Mouse (Mus musculus): ENCODE results near the gene Snph. TPM values are rescaled to one million over a fixed set of nuclear protein-coding genes. Genes with fewer than 3 reads are reported as not detected.
"Not testable (repeated sequence)": the region's sequence is repeated elsewhere in the genome, so short reads cannot be mapped to it uniquely, and the experiment has no call there.

Snph gene
- total RNA-seq, 2 experiments from 2014 or later: 401 to 415 TPM

- no peak for TF ChIP-seq CTCF (conservative IDR thresholded peaks at IDR 0.05)
- peak in 1 of 2 experiments; percentile 0 for DNase-seq (ENCODE audit: low spot score in 2 of 2)
- peak overlapping the region; percentile 98 for H3K4me3 ChIP-seq
- H3K27ac ChIP-seq: peak overlapping the region; percentile 100
These were observed 4.4 kb downstream of the Snph start for GRCm38 (mm10) chr2:151628011-151628410.

DNA sequence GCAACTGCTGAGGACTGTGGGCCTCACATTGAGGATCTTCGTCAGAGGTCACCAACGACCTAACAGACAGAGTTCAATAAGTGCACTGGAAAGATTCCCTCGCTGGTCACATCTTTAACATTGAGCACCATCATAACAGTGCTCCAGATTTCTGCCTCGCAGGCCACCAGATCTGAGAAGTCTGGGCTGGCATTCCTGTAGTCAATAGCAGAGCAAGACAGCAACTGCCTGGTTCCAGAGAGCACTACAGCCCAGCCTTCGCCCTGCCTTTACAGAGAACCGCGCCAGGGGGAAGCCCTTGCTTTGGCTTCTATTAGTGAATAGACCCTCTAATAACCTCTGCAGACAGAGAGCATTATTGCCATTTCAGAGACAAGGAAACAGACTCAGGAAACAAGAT is 6.1 kb downstream of the Snph start:
- H3K4me3 ChIP-seq: no peak overlapping the region
- TF ChIP-seq CTCF (conservative IDR thresholded peaks at IDR 0.05): no peak
- H3K27ac ChIP-seq: peak overlapping the region; percentile 14; the same call in 1 of the 2 replicates
- DNase-seq (ENCODE audit: low spot score in 2 of 2): no peak

- H3K27ac ChIP-seq: peak overlapping the region; percentile 39; the same call in 1 of the 2 replicates
- no peak for TF ChIP-seq CTCF (conservative IDR thresholded peaks at IDR 0.05)
- no peak overlapping the region for H3K4me3 ChIP-seq
- DNase-seq (ENCODE audit: low spot score in 2 of 2): peak in 1 of 2 experiments; percentile 0
These were observed 8.6 kb downstream of the Snph start for GRCm38 (mm10) chr2:151623776-151624175.

GRCm38 (mm10) chr2:151616551-151617329 is 15.7 kb downstream of the Snph start:
- Histone ChIP-seq H3K27ac (peak overlapping the region; percentile 95), H3K4me3 (no peak overlapping the region)
- no peak for TF ChIP-seq CTCF (conservative IDR thresholded peaks at IDR 0.05)
- DNase-seq (ENCODE audit: low spot score in 2 of 2): peak in 1 of 2 experiments; percentile 68

- peak overlapping the region; percentile 95 for H3K27ac ChIP-seq
- H3K4me3 ChIP-seq: not testable (repeated sequence)
- peak in 1 of 2 experiments; percentile 81 for DNase-seq (ENCODE audit: low spot score in 2 of 2)
These were observed 16.6 kb downstream of the Snph start for GRCm38 (mm10) chr2:151615779-151616178.

DNA sequence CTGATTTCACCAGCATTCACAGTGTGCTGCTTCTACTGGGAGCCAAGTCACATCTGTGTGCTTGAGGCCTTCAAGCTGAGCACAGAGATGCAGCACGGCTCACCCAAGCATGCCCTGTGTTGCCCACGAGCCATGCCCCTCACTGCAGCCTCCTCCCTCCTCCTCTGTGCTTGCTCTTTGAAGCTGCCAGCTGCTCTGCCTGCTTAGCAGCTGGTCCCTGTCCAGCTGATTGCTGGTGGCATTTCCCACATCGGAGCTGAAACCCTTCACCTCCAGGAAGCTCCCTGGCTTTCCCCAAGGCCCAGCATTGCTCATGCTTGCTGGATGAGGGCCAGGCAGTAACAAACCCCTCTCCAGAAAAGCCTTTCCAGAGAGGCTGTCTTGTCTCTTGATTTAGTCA is 22.4 kb downstream of the Snph start:
- DNase-seq (ENCODE audit: low spot score in 2 of 2): no peak
- no peak for TF ChIP-seq CTCF (conservative IDR thresholded peaks at IDR 0.05)
- Histone ChIP-seq H3K4me3 (no peak overlapping the region), H3K27ac (peak overlapping the region; percentile 95)

DNA sequence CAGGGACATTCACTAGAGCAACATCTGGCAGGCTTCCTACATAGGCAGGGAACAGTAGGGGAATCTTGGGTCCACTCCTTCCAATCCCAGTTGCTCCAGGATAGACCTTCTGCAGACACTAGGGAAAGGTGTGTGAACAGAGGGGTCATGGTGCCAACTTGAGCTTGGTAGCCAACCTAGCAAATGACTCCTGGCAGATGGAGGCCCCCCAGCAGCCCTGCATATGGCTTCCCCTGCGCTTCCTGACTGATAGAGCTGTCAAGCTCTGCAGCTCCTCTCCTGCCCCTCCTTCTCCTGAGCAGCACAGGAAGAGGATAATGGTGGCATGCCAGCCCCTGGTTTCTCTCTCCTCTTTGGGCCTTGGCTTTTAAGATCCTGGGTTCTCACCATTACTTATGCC is 24.0 kb downstream of the Snph start:
- H3K27ac ChIP-seq: peak overlapping the region; percentile 95
- no peak overlapping the region for H3K4me3 ChIP-seq
- no peak for TF ChIP-seq CTCF (conservative IDR thresholded peaks at IDR 0.05)
- no peak for DNase-seq (ENCODE audit: low spot score in 2 of 2)

- H3K4me3 ChIP-seq: peak overlapping the region; percentile 17; the same call in 1 of the 2 replicates
- TF ChIP-seq CTCF (conservative IDR thresholded peaks at IDR 0.05): no peak
- peak overlapping the region; percentile 95 for H3K27ac ChIP-seq
- DNase-seq (ENCODE audit: low spot score in 2 of 2): peak; percentile 72 to 86
These were observed 26.9 kb downstream of the Snph start for GRCm38 (mm10) chr2:151605437-151605987.

- Histone ChIP-seq H3K27ac (peak overlapping the region; percentile 95), H3K4me3 (no peak overlapping the region)
- DNase-seq (ENCODE audit: low spot score in 2 of 2): peak in 1 of 2 experiments; percentile 74
- no peak for TF ChIP-seq CTCF (conservative IDR thresholded peaks at IDR 0.05)
These were observed 28.8 kb downstream of the Snph start for GRCm38 (mm10) chr2:151603630-151604029.

DNA sequence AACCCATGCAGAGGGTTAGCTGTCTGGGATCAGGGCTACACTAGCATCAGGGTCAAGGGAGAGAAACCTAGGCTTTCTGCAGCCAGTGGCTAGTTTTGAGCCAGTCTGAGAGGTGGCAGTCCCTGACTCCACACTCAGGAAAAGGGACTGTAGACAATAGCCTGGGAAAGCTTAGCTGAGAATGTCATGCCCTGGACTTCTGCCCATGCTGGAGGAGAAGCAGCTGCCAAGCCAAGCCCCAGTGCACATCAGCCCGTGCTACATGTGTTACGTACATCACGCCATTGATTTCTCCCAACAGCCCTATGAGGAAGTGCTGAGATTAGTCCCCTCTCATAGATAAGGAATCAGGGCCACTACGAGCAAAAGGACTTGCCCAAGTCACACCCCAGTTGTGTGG is 30.3 kb downstream of the Snph start:
- TF ChIP-seq CTCF (conservative IDR thresholded peaks at IDR 0.05): no peak
- H3K27ac ChIP-seq: peak overlapping the region; percentile 95

GRCm38 (mm10) chr2:151598068-151598467 is 34.3 kb downstream of the Snph start:
- Histone ChIP-seq H3K4me3 (no peak overlapping the region), H3K27ac (peak overlapping the region; percentile 95)
- peak in 1 of 2 experiments; percentile 71 for DNase-seq (ENCODE audit: low spot score in 2 of 2)
- TF ChIP-seq CTCF (conservative IDR thresholded peaks at IDR 0.05): no peak

More for the DNA sequence above, 30.3 kb downstream of the Snph start:
- H3K4me3 ChIP-seq: no peak overlapping the region
- no peak for DNase-seq (ENCODE audit: low spot score in 2 of 2)

GRCm38 (mm10) chr2:151587306-151587705 is 45.1 kb downstream of the Snph start:
- Histone ChIP-seq H3K4me3 (no peak overlapping the region), H3K27ac (peak overlapping the region; percentile 32; the same call in 1 of the 2 replicates)
- no peak for TF ChIP-seq CTCF (conservative IDR thresholded peaks at IDR 0.05)
- DNase-seq (ENCODE audit: low spot score in 2 of 2): peak in 1 of 2 experiments; percentile 38

DNA sequence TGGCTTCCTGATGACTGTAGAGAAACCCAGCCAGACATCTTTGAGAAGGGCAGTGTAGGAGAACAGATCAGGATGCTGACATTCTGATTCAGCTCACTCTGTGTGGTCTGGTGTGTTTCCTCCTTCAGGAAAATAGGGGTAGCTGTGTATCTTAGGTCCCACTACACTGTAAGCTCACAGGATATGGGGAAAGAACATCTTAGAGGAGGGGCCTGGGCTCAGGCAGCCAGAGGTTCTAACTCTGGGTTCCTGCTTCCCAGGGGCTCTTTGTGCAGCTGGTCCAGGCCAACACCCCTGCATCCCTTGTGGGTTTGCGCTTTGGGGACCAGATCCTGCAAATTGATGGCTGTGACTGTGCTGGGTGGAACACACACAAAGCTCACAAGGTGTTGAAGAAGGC is 45.6 kb downstream of the Snph start:
- no peak for TF ChIP-seq CTCF (conservative IDR thresholded peaks at IDR 0.05)
- Histone ChIP-seq H3K4me3 (no peak overlapping the region), H3K27ac (no peak overlapping the region)
- no peak for DNase-seq (ENCODE audit: low spot score in 2 of 2)

DNA sequence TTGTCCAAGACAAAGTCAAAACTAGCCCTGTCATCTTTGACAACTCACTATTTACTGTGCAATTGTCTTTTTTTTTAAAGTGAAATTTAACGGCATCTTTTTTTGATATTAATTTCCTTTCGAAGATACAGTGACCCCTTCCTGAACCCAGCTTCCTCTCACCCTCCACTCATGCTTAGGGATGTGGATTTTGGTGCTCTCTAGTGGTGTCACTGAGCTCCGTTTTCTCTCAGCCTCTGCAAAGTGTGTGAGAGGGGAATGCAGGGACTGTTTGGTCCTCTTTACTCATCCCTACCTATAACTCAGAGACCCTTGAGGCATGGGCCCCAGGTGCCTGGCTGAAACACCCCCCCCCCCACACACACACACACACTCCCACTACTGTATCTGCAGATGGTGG is 46.5 kb downstream of the Snph start:
- Histone ChIP-seq H3K4me3 (no peak overlapping the region), H3K27ac (no peak overlapping the region)
- no peak for DNase-seq (ENCODE audit: low spot score in 2 of 2)
- peak; percentile 65 for TF ChIP-seq CTCF (conservative IDR thresholded peaks at IDR 0.05)

Data from layer of hippocampus, adult 2 months (tissue).